Mouse (Mus musculus) frontal cortex, postnatal 10 days (tissue): Measurements from ENCODE around the gene Cela1.

Experiments used
- DNase-seq, 2 experiments: peaks; one replicate each; pipeline ENCODE4 v3.0.0; 2022; ENCODE audit warnings: low spot score in 2 of 2, mixed read lengths in 1 of 2

The Cela1 gene

GRCm38 (mm10) chr15:100687430-100687971 lies at the start of gene Cela1:
TSS of gene Cela1 (minus strand) at chr15:100687921.
- DNase-seq: no peak

- no peak for DNase-seq
Measured at GRCm38 (mm10) chr15:100735953-100736300, 48.2 kb upstream of the Cela1 start.

DNA sequence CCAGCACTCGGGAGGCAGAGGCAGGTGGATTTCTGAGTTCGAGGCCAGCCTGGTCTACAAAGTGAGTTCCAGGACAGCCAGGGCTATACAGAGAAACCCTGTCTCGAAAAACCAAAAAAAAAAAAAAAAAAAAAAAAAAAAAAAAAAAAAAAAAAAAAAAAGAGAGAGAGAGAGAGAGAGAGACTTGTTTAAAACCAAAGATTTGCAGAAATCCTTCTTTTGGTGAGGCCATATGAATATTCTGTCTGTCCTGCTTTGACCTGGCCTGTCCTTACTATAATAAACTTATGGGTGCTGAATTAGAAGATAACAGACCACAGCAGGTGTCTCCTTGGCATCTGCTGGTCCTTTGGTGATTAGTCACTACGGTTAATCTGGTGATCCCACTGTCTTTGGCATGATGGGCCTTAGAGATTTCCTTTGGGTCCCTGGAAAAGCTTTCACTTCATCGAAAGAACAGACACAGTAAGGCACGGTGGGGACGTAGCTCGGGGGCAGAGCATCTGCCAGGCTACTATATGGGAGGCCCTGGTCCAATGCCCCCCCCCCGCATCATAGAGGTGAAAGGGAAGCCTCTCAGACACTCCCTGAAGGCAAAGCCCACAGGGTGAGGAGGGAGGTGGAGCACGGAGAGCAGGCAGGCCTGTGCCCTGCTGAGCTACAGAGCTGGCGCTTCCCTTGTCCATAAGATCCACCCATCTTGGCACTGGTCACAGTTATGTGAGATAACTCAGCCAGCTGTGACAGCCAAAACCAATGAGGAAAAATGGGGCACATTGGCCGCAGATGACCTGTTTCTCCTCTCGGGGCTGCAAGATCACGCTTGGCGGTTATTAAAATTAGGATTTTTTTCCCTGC lies 47.6 kb upstream of the Cela1 start:
- no peak for DNase-seq

GRCm38 (mm10) chr15:100732580-100732979 lies 44.9 kb upstream of the Cela1 start:
- no peak for DNase-seq

DNA sequence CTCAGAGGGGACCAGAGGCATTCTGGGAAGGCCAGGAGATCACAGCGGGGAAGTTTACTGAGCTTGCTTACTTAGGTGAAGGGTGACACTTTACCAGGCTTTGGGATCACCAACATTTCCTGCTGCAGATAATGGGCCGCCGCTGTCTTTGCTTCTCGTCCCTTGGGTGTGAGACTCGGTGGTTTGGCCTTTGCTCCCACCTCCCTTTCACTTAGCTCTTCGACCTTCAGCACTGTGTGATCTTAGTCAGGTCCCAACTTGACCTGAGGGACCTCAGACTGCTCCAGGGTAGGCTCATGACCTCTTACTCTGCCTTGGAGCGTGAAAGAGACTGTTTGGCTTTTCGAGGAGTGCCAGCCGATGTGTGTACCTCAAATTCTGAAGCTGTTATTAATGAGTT lies 43.4 kb upstream of the Cela1 start:
- no peak for DNase-seq

DNA sequence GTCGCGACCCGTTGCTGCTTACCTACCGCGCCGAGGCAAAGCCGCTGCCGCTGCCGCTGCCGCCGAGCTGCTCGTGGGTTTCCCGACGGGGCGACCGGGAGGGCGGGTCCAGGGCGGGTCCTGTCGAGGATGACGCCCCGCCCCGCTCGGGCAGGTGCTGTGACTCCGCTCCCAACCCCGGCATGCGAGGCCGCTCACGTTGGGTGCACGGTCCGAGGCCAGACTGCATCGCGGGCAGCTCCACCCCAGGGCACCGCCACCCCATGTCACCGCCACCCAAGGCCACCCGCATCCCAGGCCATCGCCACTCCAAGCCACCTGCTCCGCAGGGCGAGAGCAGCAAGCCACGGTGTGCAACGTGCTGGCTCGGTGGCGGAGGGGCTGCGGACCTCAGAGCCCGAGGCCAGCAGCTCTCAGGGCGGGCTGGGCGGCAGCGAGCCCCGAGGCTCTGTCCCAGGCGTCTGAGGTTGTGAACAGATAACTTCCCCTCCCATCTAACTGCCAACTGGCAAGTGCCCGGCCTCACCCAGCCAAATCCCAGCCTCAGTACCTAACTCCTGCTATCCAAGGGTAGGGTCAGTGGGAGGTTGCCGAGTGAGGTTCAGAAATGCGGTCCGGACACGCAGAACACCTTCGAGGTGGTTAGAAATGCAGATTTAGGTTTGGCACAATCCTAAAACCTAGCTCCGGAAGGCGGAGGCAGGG lies 41.7 kb upstream of the Cela1 start, which contains the start of gene Galnt6:
Galnt6 (minus strand) TSS at position 96 of the 705 bp plus-strand sequence.
- no peak for DNase-seq

GRCm38 (mm10) chr15:100728586-100728985 lies 40.9 kb upstream of the Cela1 start:
- no peak for DNase-seq

- no peak for DNase-seq
Measured at GRCm38 (mm10) chr15:100727834-100728233, 40.1 kb upstream of the Cela1 start.

DNA sequence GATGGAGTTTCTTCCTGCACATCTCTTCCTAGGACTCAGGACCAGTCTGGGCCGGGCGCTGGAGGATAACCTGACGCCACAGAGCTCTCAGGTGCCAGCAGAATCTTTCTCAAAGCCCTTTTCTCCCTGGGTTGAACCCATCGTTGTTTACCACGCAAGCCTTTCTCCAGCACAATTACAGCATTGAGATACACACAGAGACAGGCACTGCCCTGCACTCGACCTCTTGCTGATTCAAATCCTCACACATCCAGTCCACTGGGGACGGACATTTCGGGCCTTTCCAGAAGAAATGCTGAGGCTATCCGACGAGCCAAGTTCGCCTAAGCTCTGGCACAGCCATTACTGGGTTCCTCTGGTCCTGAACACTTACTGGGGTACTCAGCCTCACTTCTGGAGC lies 39.0 kb upstream of the Cela1 start:
- DNase-seq: no peak

GRCm38 (mm10) chr15:100723505-100723904 lies 35.8 kb upstream of the Cela1 start:
- no peak for DNase-seq

DNA sequence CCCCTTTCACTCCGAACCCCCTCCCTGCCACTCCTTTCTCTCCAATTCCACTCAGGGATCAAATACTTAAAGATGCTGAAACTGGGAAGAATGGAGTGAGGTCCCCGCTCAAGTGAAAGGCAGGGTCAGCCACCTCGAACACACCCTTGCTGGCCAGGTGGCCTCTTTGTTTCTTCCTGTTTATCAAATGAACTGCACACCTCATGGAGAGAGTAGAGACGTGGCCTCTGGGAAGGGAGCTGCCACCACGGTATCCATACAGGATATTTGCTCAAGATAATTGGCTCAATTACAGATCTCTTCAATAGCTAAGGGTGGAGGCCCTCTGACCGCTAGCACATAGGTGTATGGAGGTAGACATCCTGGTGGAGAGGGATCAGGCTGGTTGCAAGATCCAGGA lies 34.8 kb upstream of the Cela1 start:
- DNase-seq: no peak

DNA sequence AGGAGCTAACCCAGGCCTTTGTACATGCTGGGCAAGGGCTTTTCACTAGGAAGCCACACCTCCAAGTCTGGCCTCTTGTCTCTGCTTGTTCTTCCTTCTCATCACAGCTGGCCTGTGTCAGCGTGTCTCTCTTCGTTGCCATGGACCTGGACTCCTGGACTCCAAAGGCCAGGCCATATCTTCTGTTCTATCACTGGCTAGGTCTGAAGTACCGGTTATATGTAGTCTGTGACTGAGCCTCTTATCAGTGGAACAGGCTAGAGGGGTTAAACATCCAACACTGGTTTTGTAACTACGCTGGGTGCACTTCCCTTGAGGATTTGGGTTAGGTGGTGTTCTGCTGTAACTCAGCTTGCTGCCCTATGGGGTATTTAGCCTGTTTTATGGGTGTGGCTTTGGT lies 34.3 kb upstream of the Cela1 start:
- no peak for DNase-seq

GRCm38 (mm10) chr15:100721445-100721844 lies 33.7 kb upstream of the Cela1 start:
- DNase-seq: no peak

- no peak for DNase-seq
Measured at GRCm38 (mm10) chr15:100720066-100720465, 32.3 kb upstream of the Cela1 start.

DNA sequence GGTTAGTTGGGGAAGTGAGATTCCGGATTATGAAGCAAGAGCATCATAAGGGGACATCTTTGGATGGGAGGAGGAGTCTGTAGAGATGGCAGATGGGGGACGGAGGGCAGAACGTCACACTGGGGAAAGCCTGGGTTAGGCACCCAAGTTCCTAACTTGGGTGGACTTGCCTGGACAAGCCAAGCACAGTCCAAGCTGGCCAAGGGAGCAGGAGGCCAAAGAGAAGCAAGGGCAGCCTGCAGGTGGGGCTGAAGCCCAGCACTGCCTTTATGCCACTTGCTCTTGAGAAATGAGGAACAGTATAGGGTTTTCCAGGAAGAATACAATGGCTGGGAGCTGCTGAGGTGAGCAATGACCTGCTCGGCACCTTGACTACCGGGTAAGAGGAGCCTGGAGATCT lies 31.5 kb upstream of the Cela1 start:
- no peak for DNase-seq

GRCm38 (mm10) chr15:100718572-100718971 lies 30.9 kb upstream of the Cela1 start:
- DNase-seq: no peak

DNA sequence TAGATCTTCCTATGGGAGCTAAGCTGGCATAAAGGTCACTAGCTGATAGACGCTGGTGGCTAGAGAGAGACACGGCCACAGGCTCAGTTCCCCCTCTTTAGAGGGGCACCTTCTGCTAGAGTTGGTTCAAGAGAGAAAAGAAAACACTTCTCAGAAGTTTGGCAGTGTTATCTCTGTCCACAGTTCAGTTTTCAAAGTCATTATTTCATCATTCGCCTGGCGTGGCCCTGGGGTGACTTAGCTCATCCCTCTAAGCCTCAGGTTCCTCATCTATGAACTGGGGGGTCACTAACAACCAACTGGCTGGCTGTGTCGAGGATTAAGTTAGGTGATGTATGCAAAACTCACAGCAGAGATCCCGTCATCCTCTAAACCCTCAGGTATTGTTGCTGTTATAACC lies 30.2 kb upstream of the Cela1 start:
- DNase-seq: no peak

DNA sequence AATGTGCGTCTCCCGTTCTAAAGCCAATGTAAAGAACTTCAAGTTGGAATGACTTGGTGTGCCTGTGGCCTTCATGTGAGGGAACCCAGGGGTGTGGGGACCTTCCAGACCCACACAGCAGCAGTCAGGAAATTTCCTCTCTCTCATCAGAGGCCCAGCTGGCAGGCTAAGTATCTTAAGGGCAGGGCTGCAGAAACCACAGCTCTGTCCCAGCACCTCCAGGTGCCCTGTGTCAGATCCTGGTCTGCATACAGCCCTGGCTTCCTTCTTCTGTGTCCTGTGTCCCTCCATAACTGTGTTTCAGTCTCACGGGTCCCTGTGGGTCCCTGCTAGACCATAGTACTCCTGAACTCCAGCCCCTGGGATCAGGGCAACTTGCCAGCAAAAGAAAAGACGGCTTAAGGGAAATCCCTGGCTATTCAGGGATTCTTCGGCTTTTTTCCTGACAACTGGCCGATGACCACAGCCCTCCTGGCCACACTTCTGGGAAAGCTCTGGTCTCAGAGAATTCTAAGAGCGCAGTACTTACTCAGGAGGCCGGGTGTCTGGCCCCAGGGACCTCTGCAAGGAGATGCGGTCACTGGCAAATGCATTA lies 27.8 kb upstream of the Cela1 start:
- DNase-seq: no peak

DNA sequence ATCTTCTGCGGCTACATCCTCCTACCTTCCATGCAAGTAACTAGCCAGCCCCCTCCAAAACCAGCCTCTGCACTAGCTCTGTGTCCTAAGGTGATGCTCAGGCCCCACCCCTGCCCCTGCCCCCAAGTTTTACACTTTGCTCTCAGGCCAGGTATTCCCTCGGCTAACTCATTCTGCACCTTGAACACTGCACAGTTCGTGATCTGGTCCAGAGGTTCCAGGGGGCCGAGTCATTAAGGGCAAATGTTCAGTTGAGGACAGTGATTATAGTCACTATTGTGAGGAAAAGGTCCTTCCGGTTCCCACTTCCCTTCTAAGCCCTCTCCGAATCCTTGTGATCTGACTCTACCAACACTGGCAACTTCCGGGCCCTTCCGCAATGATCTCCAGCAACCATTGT lies 26.7 kb upstream of the Cela1 start:
- no peak for DNase-seq

- no peak for DNase-seq
Measured at GRCm38 (mm10) chr15:100710838-100711237, 23.1 kb upstream of the Cela1 start.

DNA sequence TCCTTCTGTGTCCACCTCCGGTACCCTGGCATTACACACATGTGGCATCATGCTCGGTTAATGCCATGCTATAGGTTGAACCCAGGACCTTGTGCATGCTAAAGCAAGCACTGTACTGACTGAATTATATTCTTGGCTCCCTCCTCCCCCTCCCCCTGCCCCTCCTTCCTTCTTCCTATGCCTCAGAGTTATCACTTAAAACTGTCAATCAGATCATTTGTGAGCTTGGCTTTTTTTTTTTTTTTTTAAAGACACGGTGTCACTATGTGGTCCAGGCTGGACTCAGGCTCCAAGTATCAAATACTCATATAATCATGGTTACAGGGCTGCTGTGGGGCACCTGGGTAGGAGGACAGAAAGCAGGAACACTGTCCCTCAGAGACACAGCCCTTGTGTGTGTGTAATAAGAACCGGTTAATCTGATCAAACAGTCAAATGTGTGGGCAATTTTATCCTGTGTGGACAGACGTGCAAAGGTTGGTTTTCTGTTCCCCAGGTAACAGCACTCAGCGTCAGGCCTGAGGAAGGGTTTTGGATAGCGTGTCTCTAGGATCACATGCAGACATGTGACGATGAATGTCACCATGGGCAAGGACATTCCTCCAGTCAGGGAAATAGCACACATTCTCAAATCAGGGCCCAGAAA lies 20.8 kb upstream of the Cela1 start:
- no peak for DNase-seq

DNA sequence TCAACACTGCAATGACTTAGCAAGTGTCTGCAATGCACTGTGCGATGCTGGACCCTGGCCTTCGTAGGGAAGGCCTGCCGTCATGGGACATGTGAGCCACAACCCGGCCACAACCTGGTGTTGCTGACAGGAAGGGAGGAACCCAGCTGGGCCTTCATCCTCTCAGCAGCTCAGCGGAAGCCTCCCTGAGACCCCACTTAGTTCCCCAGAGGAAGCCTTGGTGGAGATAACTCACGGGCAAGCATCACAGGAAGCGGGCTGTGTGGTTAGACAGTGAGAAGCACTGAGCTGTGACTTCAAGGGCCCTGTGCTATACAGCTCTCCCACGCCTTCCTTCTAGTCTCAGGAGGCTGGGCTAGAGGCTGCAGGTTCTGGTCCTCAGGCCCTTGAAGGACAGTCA lies 18.5 kb upstream of the Cela1 start:
- no peak for DNase-seq
